Mouse (Mus musculus): ENCODE data around the gene Pcp4l1.
"Not testable (repeated sequence)": the region's sequence is repeated elsewhere in the genome, so short reads cannot be mapped to it uniquely, and the experiment has no call there.

The Pcp4l1 gene

DNA sequence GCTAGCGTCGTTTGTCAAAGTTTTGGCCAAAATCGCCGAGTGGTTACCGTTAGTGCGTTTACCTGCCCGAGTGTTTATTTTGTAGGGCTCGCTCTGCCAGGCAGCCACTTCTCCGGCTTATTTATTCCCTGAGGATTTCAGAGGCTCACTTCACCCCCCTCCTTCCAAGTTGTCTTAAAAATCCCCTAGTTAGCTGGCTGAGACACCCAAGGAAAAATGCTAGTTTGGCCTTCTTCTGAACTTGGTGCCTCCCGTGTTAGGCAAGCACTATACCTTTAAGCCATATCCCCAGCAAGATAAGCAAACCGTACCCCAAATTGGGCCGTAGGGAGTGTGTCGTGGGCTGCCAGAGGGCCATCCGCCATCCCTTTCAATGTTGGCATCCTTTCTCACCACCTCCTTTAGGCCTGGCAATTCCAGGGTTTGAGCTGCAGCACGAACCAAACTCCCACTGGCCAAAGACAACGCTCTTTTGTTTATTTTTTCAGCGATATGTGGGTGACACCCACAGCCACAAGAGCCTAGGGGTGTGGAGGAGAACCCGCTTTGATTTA, 45.2 kb downstream of the Pcp4l1 start:
- intact Hi-C loops (cut with DNase I) = no loop called here

DNA sequence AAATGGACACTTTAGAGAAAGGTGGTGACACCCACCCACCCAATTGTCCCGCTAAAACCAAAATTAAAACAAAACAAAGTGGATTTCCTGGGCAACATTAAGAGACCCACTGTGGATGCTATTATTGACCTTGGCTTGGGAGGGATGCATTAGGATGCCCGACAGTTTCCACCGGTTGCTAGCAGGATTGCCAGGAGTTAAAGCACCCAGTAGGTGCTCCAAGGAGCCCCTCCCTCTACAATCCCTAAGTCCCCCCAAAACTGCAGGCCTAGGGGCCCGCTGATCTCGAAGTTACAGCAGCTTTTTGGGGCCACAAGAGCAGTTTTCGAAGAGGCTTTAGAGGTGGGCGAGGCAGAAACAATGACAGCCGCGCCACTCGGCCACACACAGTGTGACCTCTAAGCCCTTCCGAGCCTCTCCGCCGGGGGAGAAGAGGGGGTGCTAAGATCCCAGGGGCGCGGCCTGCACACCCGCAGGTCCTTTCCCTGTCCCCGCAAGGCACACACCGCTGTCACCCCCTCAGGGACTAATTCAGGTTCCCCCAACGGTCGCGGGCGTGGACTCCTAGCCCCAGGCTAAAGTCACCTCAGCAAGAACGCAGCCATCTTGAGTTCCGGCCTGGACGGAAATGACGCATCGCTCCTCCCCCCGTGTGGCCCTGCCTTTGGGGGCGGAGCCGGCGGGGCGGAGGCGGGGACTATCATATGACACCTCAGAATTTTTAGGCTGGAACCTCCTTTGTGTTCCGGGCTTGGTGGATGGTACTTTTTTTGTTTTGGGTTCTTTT, 45.9 kb downstream of the Pcp4l1 start, which contains the start of the genes Sdhc and Mpz:
TSS of gene Sdhc (minus strand) at position 630 of the 787 bp plus-strand sequence.
TSS of gene Mpz (plus strand) at position 738 of the 787 bp plus-strand sequence.
- intact Hi-C loops (cut with DNase I) = no loop called here

DNA sequence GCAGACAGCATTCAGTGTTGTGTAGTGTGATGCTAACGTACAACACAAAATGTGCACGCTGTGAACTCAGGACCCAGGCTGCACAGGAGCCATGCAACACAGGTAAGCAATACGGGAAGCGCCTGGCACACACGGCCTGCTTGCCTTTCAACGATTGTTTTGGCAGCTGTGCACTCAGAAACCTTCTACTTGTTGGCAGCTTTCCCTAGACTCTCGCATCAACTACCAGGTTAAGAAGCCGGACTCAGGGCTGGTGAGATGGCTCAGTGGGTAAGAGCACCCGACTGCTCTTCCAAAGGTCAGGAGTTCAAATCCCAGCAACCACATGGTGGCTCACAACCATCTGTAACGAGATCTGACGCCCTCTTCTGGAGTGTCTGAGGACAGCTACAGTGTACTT, 53.1 kb downstream of the Pcp4l1 start:
- intact Hi-C loops (cut with DNase I) = not testable (repeated sequence)

DNA sequence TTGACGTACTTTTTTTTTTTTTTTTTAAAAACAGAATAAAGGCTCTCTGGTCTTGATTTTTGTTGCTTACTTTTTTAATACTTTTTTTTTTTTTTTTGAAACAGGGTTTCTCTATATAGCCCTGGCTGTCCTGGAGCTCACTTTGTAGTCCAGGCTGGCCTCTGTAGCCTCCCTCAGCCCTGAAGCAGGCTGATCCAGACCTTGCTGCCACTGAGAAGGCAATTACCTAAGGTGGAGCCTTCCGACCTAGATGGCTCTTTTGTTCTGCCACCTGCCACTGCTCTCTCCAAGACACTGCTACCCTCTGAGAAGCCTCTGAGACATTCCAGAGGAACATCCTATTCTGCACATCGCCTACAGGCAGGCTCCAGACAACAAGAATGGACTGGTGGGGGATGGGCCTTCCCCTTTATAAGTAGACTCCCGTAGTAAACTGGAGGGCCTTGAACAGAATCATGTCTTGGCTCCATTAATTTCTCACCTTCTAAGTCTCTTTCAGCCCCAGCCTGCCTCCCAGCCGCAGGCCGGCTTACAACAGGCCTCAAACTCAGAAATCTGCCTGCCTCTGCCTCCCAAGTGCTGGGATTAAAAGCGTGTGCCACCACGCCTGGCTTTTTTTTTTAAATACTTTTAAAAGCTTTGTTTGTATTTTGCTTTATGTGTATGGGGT, 58.4 kb downstream of the Pcp4l1 start:
- intact Hi-C loops (cut with DNase I) = not testable (repeated sequence)

DNA sequence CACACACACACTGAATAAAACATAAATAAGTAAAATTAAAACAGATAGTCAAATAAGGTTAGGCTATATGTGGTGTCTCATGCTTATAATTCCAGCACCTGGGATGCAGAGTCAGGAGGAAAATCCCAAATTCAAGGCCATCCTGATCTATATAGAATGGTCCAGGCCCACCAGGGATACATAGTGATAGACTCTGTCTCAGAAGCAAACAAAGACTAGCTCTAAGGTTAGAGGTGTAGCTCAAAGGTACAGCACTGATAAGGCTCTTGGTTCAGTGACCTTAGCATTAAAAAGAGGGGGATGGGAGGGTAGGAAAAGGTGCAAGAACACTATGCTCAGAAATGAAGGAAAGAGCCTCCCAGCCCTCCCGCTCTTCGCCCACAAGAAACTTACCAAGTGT, 60.5 kb downstream of the Pcp4l1 start:
- intact Hi-C loops (cut with DNase I) = no loop called here

DNA sequence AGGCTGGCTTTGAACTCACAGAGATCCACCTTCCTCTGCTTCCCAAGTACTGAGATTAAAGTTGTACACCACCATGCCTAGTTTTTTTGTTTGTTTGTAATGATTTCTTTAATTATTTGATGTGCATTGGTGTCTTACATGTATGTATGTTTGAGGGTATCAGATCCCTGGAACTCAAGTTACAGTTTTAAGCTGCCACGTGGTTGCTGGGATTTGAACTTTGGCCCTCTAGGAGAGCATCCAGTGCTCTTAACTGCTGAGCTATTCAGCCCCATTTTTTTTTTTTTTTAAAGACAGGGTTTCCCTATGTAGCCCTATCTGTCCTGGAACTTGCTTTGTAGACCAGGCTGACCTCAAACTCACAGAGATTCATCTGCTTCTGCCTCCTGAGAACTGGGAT, 65.1 kb downstream of the Pcp4l1 start:
- intact Hi-C loops (cut with DNase I) = no loop called here

DNA sequence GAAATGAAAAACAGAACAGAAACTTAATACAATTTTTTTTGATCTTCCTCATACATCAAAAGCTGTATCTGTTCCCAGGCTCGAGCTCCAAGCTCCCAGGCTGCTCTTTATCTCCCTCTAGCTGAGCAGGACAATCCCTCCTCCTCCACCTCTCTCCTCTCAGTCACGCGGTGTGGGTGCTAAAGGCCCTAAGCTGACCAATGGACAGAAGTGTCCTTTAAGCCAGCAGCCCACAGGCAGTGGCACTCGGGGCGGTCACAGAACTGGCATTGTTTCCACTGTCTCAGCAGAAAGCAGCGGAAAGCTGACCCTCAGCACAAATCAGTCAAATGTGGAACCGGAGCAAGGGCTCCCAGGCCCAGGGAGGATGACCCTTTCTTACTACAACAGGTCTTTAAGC, 66.8 kb downstream of the Pcp4l1 start:
- intact Hi-C loops (cut with DNase I) = no loop called here

DNA sequence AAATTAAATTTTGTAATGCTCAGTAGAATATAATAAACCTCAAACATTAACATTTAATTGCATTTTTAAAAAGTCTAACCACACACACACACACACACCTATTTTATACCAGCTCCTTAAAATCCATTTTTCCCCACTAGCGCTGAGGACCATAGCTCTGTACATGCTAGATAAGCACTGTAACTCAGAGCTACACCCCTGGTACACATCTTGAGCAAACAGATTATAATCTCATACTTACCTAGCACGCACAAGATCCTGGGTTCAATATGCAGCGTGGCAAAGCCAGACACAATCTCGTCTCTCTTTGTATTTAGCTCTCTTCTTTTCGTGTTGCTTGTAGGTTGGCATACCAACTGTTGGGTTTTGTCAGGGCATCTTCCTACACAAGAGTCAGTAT, 71.7 kb downstream of the Pcp4l1 start:
- intact Hi-C loops (cut with DNase I) = no loop called here

All from adrenal gland (tissue).